Mouse (Mus musculus): ENCODE data around the gene Fbln1. TPM values are rescaled to one million over a fixed set of nuclear protein-coding genes. Genes with fewer than 3 reads are reported as not detected.

Fbln1 gene
- polyA plus RNA-seq, 1 experiment from 2014 or later = 162 TPM

GRCm38 (mm10) chr15:85267891-85268290, 62.1 kb downstream of the Fbln1 start:
- Histone ChIP-seq H3K36me3 (ENCODE audit: control insufficient read depth, insufficient read depth, low read length) (peaks cover 5% of the 10 kb centered on the region; the same call in 1 of the 2 replicates), H3K27ac (replicated peaks in 1 of 2; ENCODE audit: control insufficient read depth in 1 of 2, insufficient read depth in 1 of 2, low read depth in 2 of 2, low read length in 2 of 2) (no peak overlapping the region), H3K4me1 (ENCODE audit: control insufficient read depth in 2 of 2, insufficient read depth in 2 of 2, low read length in 2 of 2) (peaks cover 3% of the 10 kb centered on the region in 2 experiments; a peak in 3 of 4 replicates), H3K4me2 (ENCODE audit: low read length) (no peak overlapping the region), H3K9ac (ENCODE audit: low read length) (no peak overlapping the region), H3K9me3 (ENCODE audit: control insufficient read depth, low read length) (no peaks in the 10 kb centered on the region), H3K27me3 (ENCODE audit: control insufficient read depth, insufficient read depth, low read length) (no peaks in the 10 kb centered on the region), H3K4me3 (ENCODE audit: control insufficient read depth in 1 of 2, insufficient read depth in 1 of 2, low read depth in 1 of 2, low read length in 2 of 2) (no peak overlapping the region)
- WGBS = 82% methylated on average over 19 of the region's 19 CpGs
- ATAC-seq (ENCODE audit: insufficient number of reproducible peaks, insufficient read depth, low FRiP score, low read depth) = no peak

- Histone ChIP-seq H3K36me3 (ENCODE audit: control insufficient read depth, insufficient read depth, low read length) (no peaks in the 10 kb centered on the region), H3K9ac (ENCODE audit: low read length) (no peak overlapping the region), H3K4me2 (ENCODE audit: low read length) (no peak overlapping the region), H3K4me3 (ENCODE audit: control insufficient read depth in 1 of 2, insufficient read depth in 1 of 2, low read depth in 1 of 2, low read length in 2 of 2) (no peak overlapping the region), H3K4me1 (ENCODE audit: control insufficient read depth in 2 of 2, insufficient read depth in 2 of 2, low read length in 2 of 2) (peaks cover 5 to 8% of the 10 kb centered on the region in 2 experiments; a peak in 3 of 4 replicates), H3K9me3 (ENCODE audit: control insufficient read depth, low read length) (no peaks in the 10 kb centered on the region), H3K27ac (replicated peaks in 1 of 2; ENCODE audit: control insufficient read depth in 1 of 2, insufficient read depth in 1 of 2, low read depth in 2 of 2, low read length in 2 of 2) (no peak overlapping the region), H3K27me3 (ENCODE audit: control insufficient read depth, insufficient read depth, low read length) (no peaks in the 10 kb centered on the region)
- WGBS = 19% methylated on average over 11 of the region's 11 CpGs
- ATAC-seq (ENCODE audit: insufficient number of reproducible peaks, insufficient read depth, low FRiP score, low read depth) = no peak
Measured at GRCm38 (mm10) chr15:85272988-85273387, 67.2 kb downstream of the Fbln1 start.

DNA sequence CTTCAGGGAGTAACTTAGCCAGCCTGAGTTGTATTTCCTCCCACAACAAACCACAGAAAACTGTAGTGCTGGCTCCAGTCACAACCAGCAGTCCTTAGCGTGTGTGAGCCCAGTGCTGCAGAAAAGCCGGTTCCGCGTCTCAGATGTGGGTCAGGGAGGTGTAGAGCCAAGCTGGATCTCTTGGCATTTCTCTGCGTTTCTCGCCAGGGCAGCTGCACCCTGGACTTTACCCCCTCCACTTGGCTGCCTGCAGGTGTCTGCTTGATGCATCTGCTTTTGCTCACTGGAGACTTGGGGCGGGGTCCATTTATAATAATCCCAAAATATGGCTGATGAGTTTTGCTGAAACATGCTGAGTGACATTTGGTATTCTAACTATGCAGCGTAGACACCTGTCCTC, 71.5 kb downstream of the Fbln1 start:
- Histone ChIP-seq H3K36me3 (ENCODE audit: control insufficient read depth, insufficient read depth, low read length) (no peaks in the 10 kb centered on the region), H3K9ac (ENCODE audit: low read length) (no peak overlapping the region), H3K4me3 (ENCODE audit: control insufficient read depth in 1 of 2, insufficient read depth in 1 of 2, low read depth in 1 of 2, low read length in 2 of 2) (no peak overlapping the region), H3K4me2 (ENCODE audit: low read length) (no peak overlapping the region), H3K4me1 (ENCODE audit: control insufficient read depth in 2 of 2, insufficient read depth in 2 of 2, low read length in 2 of 2) (peaks cover 5 to 6% of the 10 kb centered on the region in 2 experiments; a peak in 3 of 4 replicates), H3K27ac (replicated peaks in 1 of 2; ENCODE audit: control insufficient read depth in 1 of 2, insufficient read depth in 1 of 2, low read depth in 2 of 2, low read length in 2 of 2) (no peak overlapping the region), H3K9me3 (ENCODE audit: control insufficient read depth, low read length) (no peaks in the 10 kb centered on the region), H3K27me3 (ENCODE audit: control insufficient read depth, insufficient read depth, low read length) (no peaks in the 10 kb centered on the region)
- no peak for ATAC-seq (ENCODE audit: insufficient number of reproducible peaks, insufficient read depth, low FRiP score, low read depth)
- 80% methylated on average over 8 of the region's 8 CpGs for WGBS

DNA sequence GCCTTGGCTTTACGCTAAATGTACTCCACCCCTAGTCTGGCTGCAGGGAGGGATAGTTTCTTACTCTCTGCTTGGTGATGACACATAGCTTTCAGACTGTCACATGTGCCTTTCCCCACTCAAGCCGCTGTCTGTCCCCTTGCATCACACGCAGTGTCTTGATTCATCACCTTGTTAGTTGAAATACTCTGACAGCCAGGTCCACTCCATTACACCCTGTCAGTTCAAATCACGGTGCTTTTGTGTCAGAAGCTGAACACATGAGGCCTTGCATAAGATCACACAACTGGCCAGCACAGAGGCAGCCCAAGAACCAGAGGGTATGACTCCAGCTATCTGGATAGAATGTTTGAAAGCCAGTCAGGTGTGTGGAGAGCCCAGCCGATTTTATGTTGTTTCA, 73.2 kb downstream of the Fbln1 start:
- H3K4me1 ChIP-seq (ENCODE audit: control insufficient read depth in 2 of 2, insufficient read depth in 2 of 2, low read length in 2 of 2) = no peaks in the 10 kb centered on the region
- H3K9me3 ChIP-seq (ENCODE audit: control insufficient read depth, low read length) = no peaks in the 10 kb centered on the region
- no peak overlapping the region for H3K4me3 ChIP-seq (ENCODE audit: control insufficient read depth in 1 of 2, insufficient read depth in 1 of 2, low read depth in 1 of 2, low read length in 2 of 2)
- no peaks in the 10 kb centered on the region for H3K36me3 ChIP-seq (ENCODE audit: control insufficient read depth, insufficient read depth, low read length)
- whole genome bisulfite sequencing = 57% methylated on average over 5 of the region's 5 CpGs
- no peak overlapping the region for H3K4me2 ChIP-seq (ENCODE audit: low read length)
- H3K9ac ChIP-seq (ENCODE audit: low read length) = no peak overlapping the region
- no peak overlapping the region for H3K27ac ChIP-seq (replicated peaks in 1 of 2; ENCODE audit: control insufficient read depth in 1 of 2, insufficient read depth in 1 of 2, low read depth in 2 of 2, low read length in 2 of 2)
- H3K27me3 ChIP-seq (ENCODE audit: control insufficient read depth, insufficient read depth, low read length) = no peaks in the 10 kb centered on the region
- no peak for ATAC-seq (ENCODE audit: insufficient number of reproducible peaks, insufficient read depth, low FRiP score, low read depth)

GRCm38 (mm10) chr15:85282021-85282420, 76.3 kb downstream of the Fbln1 start:
- peaks cover 4% of the 10 kb centered on the region; the same call in 1 of the 2 replicates for H3K36me3 ChIP-seq (ENCODE audit: control insufficient read depth, insufficient read depth, low read length)
- 76% methylated on average over 5 of the region's 5 CpGs for WGBS
- no peak overlapping the region for H3K9ac ChIP-seq (ENCODE audit: low read length)
- H3K4me1 ChIP-seq (ENCODE audit: control insufficient read depth in 2 of 2, insufficient read depth in 2 of 2, low read length in 2 of 2) = no peaks in the 10 kb centered on the region
- no peak for ATAC-seq (ENCODE audit: insufficient number of reproducible peaks, insufficient read depth, low FRiP score, low read depth)
- no peak overlapping the region for H3K4me3 ChIP-seq (ENCODE audit: control insufficient read depth in 1 of 2, insufficient read depth in 1 of 2, low read depth in 1 of 2, low read length in 2 of 2)
- no peaks in the 10 kb centered on the region for H3K9me3 ChIP-seq (ENCODE audit: control insufficient read depth, low read length)
- H3K27ac ChIP-seq (replicated peaks in 1 of 2; ENCODE audit: control insufficient read depth in 1 of 2, insufficient read depth in 1 of 2, low read depth in 2 of 2, low read length in 2 of 2) = no peak overlapping the region
- H3K4me2 ChIP-seq (ENCODE audit: low read length) = no peak overlapping the region
- no peaks in the 10 kb centered on the region for H3K27me3 ChIP-seq (ENCODE audit: control insufficient read depth, insufficient read depth, low read length)

GRCm38 (mm10) chr15:85284651-85285050, 78.9 kb downstream of the Fbln1 start:
- no peaks in the 10 kb centered on the region for H3K4me1 ChIP-seq (ENCODE audit: control insufficient read depth in 2 of 2, insufficient read depth in 2 of 2, low read length in 2 of 2)
- no peaks in the 10 kb centered on the region for H3K9me3 ChIP-seq (ENCODE audit: control insufficient read depth, low read length)
- no peak for ATAC-seq (ENCODE audit: insufficient number of reproducible peaks, insufficient read depth, low FRiP score, low read depth)
- peaks cover 4% of the 10 kb centered on the region; the same call in 1 of the 2 replicates for H3K36me3 ChIP-seq (ENCODE audit: control insufficient read depth, insufficient read depth, low read length)
- WGBS = 92% methylated on average over 6 of the region's 6 CpGs
- H3K27me3 ChIP-seq (ENCODE audit: control insufficient read depth, insufficient read depth, low read length) = no peaks in the 10 kb centered on the region
- no peak overlapping the region for H3K27ac ChIP-seq (replicated peaks in 1 of 2; ENCODE audit: control insufficient read depth in 1 of 2, insufficient read depth in 1 of 2, low read depth in 2 of 2, low read length in 2 of 2)
- H3K9ac ChIP-seq (ENCODE audit: low read length) = no peak overlapping the region
- no peak overlapping the region for H3K4me2 ChIP-seq (ENCODE audit: low read length)
- H3K4me3 ChIP-seq (ENCODE audit: control insufficient read depth in 1 of 2, insufficient read depth in 1 of 2, low read depth in 1 of 2, low read length in 2 of 2) = no peak overlapping the region

DNA sequence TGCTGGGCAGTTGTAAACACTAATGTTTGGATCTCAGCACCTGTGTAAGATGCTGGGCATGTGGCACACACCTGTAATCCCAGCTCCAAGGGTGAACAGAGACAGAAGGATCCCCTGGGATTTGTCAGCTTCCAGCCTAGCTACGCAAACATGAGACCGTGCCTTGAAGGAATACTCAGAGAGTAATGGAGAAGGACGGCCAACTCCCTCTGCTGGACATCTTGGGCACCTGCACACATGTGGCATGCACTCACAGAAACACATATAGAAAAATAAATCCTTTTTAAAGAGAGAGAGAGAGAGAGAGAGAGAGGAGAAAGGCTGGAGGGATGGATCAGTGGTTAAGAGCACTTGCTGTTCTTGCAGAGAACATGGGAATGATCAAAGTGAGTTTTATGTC, 88.9 kb downstream of the Fbln1 start:
- no peak overlapping the region for H3K27ac ChIP-seq (replicated peaks in 1 of 2; ENCODE audit: control insufficient read depth in 1 of 2, insufficient read depth in 1 of 2, low read depth in 2 of 2, low read length in 2 of 2)
- H3K9ac ChIP-seq (ENCODE audit: low read length) = no peak overlapping the region
- H3K9me3 ChIP-seq (ENCODE audit: control insufficient read depth, low read length) = no peaks in the 10 kb centered on the region
- H3K4me1 ChIP-seq (ENCODE audit: control insufficient read depth in 2 of 2, insufficient read depth in 2 of 2, low read length in 2 of 2) = peaks cover 15 to 16% of the 10 kb centered on the region in 2 experiments
- H3K27me3 ChIP-seq (ENCODE audit: control insufficient read depth, insufficient read depth, low read length) = no peaks in the 10 kb centered on the region
- no peak overlapping the region for H3K4me3 ChIP-seq (ENCODE audit: control insufficient read depth in 1 of 2, insufficient read depth in 1 of 2, low read depth in 1 of 2, low read length in 2 of 2)
- 85% methylated on average over 3 of the region's 3 CpGs for WGBS
- H3K36me3 ChIP-seq (ENCODE audit: control insufficient read depth, insufficient read depth, low read length) = no peaks in the 10 kb centered on the region
- no peak for ATAC-seq (ENCODE audit: insufficient number of reproducible peaks, insufficient read depth, low FRiP score, low read depth)
- H3K4me2 ChIP-seq (ENCODE audit: low read length) = no peak overlapping the region

- Histone ChIP-seq H3K4me3 (ENCODE audit: control insufficient read depth in 1 of 2, insufficient read depth in 1 of 2, low read depth in 1 of 2, low read length in 2 of 2) (no peak overlapping the region), H3K4me1 (ENCODE audit: control insufficient read depth in 2 of 2, insufficient read depth in 2 of 2, low read length in 2 of 2) (peaks cover 15 to 16% of the 10 kb centered on the region in 2 experiments), H3K9me3 (ENCODE audit: control insufficient read depth, low read length) (no peaks in the 10 kb centered on the region), H3K27me3 (ENCODE audit: control insufficient read depth, insufficient read depth, low read length) (no peaks in the 10 kb centered on the region), H3K4me2 (ENCODE audit: low read length) (no peak overlapping the region), H3K36me3 (ENCODE audit: control insufficient read depth, insufficient read depth, low read length) (no peaks in the 10 kb centered on the region), H3K27ac (replicated peaks in 1 of 2; ENCODE audit: control insufficient read depth in 1 of 2, insufficient read depth in 1 of 2, low read depth in 2 of 2, low read length in 2 of 2) (no peak overlapping the region), H3K9ac (ENCODE audit: low read length) (no peak overlapping the region)
- no peak for ATAC-seq (ENCODE audit: insufficient number of reproducible peaks, insufficient read depth, low FRiP score, low read depth)
- 67% methylated on average over 8 of the region's 8 CpGs for WGBS
Measured at GRCm38 (mm10) chr15:85295544-85295943, 89.8 kb downstream of the Fbln1 start.
